Mouse (Mus musculus) left cerebral cortex, adult 2 months (tissue): Measurements from ENCODE around the gene Tada2b. TPM values are rescaled to one million over a fixed set of nuclear protein-coding genes. Genes with fewer than 3 reads are reported as not detected.
A peak's percentile ranks its signal among the peaks of the same experiment; 100 is the strongest.

Experiments
- DNase-seq, 2 experiments: peaks; one replicate each; pipeline ENCODE4 v3.0.0; 2021 to 2022; ENCODE audit warnings: low spot score in 2 of 2, mixed read lengths in 1 of 2; ENCODE audit errors: extremely low spot score in 1 of 2
- H3K27ac ChIP-seq: fragments of 200-600 bp; 2 replicates; pipeline ENCODE4 v1.8.1; 2022
- H3K4me3 ChIP-seq: fragments of 200-600 bp; 2 replicates; pipeline ENCODE4 v1.8.1; 2022
- CTCF ChIP-seq: fragments of 200-600 bp; IDR thresholded peaks from 2 replicates; pipeline ENCODE4 v1.8.1; 2022; ENCODE audit warnings: antibody characterized with exemption, mild to moderate bottlenecking, moderate library complexity
- intact Hi-C: fragments of 180-260 bp; cut with DNase I; formaldehyde crosslinking; loops from one replicate; pipeline ENCODE4 v1.15.1; 2025
- long read RNA-seq, 2 experiments: library from polyadenylated mRNA; stranded (forward); transcript quantifications; one replicate each; pipeline ENCODE4 v2.0.0; 2021; ENCODE audit warnings: borderline mapping rate in 2 of 2
- total RNA-seq, 2 experiments: library from RNA; stranded (reverse); gene quantifications; 2 replicates each; pipeline ENCODE4 v1.2.3; 2021

The Tada2b gene
- 10 to 100 TPM; 30.2 to 31.9 TPM for total RNA-seq
- long read RNA-seq, experiment 1, transcript Tada2b-201 (2 exons, 3,791 nt) = major isoform, 51 of 69 reads
- long read RNA-seq, experiment 1, partial matches to known transcripts = 13 of 69 reads
- long read RNA-seq, experiment 1, other reads (novel, unspliced or antisense) = 5 of 69 reads
- long read RNA-seq, experiment 2, transcript Tada2b-201 (2 exons, 3,791 nt) = major isoform, 32 of 43 reads
- long read RNA-seq, experiment 2, partial matches to known transcripts = 10 of 43 reads
- long read RNA-seq, experiment 2, other reads (novel, unspliced or antisense) = 1 of 43 reads

DNA sequence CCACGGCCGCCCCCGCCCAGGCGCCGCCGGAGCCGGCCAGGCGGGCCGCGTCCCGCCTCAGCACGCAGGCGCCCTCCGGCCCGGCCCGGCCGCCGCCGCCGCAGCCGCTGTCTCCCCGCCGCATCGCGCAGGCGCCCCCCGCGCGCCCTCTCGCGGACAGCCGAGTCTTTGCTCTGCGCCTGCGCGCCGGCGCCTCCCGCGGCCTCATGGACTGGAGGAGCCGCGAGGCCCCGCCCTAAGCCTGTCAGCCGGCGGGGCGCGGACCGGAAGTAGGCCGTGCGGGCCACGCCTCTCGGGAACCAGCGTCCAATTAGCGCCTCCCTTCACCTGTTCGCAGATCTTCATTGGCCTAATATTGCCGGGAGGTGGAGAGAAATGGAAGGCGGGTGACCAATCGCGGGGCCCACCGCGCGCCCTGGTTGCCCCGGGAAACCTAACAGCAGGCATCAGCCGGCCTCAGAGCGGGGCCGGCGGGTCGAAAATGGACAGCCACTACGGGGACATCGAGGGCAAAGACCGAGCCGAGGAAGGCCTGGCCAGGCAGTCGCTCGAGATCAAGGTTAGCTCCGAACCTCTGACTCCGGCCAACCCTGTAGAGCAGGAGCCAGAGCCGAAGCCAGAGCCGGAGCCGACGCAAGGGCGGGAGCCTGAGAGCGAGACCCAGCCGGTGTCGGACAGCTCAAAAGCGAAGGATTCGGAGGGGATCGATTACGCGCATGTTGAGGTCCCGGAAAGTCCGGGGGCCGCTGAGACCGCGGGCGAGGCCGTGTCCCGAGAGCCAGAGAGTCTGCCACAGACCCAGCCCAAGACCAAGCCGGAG, at the start of gene Tada2b, which contains the start of gene Ccdc96:
TSS of gene Tada2b (minus strand) at position 115 of the 820 bp plus-strand sequence.
TSS of gene Ccdc96 (plus strand) at position 418 of the 820 bp plus-strand sequence.
- H3K4me3 ChIP-seq = peak within 1 kb of the TSS; percentile 97
- H3K27ac ChIP-seq = peak within 1 kb of the TSS; percentile 92
- peak; percentile 97 to 99 for DNase-seq
- peak; percentile 60 for TF ChIP-seq CTCF
- intact Hi-C loops = loop anchor here (5.0 kb wide), 2 partner anchors 98 to 258 kb away; no protein-coding TSS in a partner anchor

DNA sequence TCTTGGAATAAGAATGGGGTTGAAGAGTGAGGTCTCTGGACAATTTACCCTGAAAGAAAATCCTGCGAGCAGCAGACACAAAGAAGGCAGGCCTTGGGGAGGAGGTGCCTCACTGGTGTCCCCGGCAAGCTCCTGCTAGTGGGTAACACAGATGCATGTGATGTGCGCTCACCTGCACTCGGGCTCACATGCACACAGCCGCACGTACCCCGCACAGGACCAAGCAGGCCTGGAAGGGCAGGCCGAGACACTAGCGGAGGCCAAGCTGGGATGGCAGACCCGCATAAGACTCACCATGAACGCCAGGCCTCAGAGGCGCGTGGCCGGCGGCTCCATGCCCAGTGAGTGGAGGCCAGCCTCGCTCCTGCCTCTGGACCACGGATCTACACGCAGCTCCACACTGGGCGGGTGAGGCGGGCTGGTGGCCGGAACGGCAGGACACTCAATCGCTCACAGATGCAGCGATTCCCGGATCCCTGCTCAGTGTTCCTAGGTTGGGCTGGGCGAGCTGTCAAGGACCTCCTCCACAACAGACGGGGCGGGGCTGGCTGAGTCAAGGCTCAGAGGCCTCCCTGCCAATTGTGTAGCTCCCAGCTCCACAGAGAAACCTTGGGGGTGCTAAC, 46.2 kb upstream of the Tada2b start:
- TF ChIP-seq CTCF = no peak
- DNase-seq = peak; percentile 93 to 95
- Histone ChIP-seq H3K4me3 (peak overlapping the region; percentile 84), H3K27ac (peak overlapping the region; percentile 89)
- intact Hi-C loops = loop anchor here (1.0 kb wide), 1 partner anchor 52 kb away; no protein-coding TSS in a partner anchor

DNA sequence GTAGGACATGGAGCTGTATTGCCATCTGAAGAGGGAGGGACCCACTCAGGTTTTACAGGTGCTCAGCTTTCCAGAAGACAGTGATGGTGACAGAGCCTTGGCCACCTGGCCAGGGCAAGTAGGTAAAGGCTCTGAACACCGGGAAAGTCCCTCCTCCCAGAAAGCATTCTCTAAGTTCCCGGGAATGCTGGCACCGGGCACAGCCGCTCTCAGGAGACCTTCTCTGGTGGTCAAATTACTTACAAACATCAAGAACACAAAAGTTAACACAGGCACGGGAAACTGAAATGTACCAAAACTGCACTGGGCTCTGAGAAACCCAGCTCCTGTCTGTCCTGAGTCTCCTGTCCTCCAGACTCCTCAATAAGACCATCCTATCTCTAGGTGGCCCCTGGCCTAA, 45.6 kb upstream of the Tada2b start:
- Histone ChIP-seq H3K27ac (peak overlapping the region; percentile 89), H3K4me3 (peak overlapping the region; percentile 84)
- no peak for TF ChIP-seq CTCF
- no peak for DNase-seq
- intact Hi-C loops = loop anchor here (1.0 to 2.0 kb wide), 2 partner anchors 53 to 219 kb away; partner anchors contain the start of gene Bloc1s4

DNA sequence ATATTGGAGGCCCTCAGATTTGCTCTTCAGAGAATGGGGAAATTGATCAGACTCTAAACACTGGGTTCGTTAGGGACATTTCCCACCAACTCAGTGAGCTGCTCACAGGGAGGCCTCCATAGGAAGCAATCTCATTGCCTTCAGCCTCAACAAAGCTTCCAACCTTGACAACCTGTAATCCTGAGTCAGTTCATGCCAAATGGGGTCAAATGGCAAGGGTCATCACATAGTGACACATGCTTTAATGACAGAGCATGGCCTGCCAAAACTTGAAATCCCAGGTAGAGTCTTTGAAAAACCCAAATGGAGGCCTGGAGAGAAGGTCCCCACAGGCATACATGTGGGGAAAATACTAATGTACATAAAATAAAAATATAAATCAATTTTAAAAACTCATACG, 42.8 kb upstream of the Tada2b start:
- TF ChIP-seq CTCF = no peak
- no peak for DNase-seq
- peak overlapping the region; percentile 16; the same call in 1 of the 2 replicates for H3K27ac ChIP-seq
- H3K4me3 ChIP-seq = no peak overlapping the region
- intact Hi-C loops = no loop called here

DNA sequence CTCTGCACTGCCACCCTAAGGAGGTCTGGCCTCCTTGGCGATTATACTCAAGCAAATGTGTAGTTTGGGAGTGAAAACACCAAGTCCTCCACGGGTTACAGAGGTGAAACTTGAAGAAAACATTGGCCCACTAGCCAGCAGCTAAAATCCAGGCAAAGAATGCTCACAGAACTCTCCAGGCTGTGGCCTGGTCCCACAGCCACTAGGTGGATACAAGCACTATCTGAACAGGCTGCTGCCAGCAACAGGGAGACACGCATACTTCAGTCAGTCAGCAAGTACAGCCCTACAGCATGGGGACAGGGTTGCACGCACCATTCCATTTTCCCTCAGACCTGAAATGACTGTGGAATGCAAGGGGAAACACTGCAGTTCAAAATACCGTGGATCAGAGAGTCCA, 42.2 kb upstream of the Tada2b start:
- intact Hi-C loops = no loop called here
- TF ChIP-seq CTCF = peak; percentile 54
- H3K27ac ChIP-seq = no peak overlapping the region
- H3K4me3 ChIP-seq = no peak overlapping the region
- no peak for DNase-seq

DNA sequence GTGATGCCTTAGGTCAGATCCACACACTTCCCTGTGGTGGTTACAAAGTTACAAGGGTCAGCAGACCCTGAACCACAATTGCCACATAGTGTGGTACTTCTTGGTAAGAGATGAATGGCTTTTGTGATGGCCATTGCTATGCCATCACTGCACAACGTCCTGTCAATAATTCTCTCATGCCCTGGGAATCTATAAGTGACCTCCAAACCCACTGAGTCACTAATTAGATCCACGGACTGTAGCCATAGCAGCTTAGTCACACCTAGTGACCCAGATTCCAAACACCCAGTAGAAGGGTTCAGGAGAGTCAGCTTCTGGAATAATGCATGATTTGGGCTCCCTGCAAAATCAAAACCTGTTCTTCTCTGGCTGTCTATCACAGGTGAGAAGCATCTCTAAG, 41.1 kb upstream of the Tada2b start:
- H3K4me3 ChIP-seq = no peak overlapping the region
- no peak for TF ChIP-seq CTCF
- H3K27ac ChIP-seq = no peak overlapping the region
- intact Hi-C loops = no loop called here
- DNase-seq = no peak

DNA sequence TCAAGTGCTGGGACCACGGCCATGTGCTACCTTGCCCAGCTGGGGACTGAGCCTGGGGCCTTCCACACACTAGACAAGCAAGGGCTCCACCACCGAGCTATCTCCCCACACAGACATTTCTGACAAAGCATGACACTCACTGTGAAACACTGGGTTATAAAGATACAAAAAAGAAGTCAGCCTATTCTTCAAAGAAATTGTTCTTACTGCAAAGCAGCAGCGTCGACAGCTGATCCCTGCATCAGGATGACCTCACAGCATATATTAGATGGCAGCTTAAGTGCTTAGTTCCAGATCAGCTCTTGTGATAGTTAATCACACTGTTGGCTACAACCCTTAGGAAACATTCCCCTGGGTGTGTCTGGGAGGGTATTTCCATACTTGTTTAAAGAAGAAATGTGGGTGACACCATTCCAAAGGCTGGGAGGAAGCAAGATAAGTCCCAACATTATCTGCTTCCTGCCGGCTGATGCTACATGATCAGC, 39.2 kb upstream of the Tada2b start:
- TF ChIP-seq CTCF = no peak
- Histone ChIP-seq H3K27ac (peak overlapping the region; percentile 15; the same call in 1 of the 2 replicates), H3K4me3 (no peak overlapping the region)
- intact Hi-C loops = no loop called here
- DNase-seq = no peak

DNA sequence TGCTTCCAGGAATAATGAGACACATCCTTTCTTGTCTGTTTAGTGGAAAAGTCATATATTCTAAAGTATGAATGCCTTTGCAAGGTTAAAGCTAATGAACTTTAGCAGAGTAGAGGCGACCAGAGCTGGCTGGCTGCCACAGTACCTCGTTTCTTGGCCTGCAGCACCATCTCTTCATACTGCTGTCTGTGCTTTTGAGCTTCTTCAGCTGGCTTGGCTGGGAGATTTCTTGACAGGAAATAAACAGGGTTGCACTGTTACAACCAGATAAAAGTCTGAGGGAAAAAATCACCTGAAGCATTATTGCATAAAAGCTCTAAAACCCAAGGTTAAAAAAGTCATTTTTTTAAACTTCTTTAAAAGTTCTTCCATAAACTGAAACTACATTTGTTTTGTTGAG, 38.7 kb upstream of the Tada2b start:
- intact Hi-C loops = no loop called here
- H3K27ac ChIP-seq = no peak overlapping the region; the same call in 1 of the 2 replicates
- DNase-seq = no peak
- TF ChIP-seq CTCF = no peak
- no peak overlapping the region for H3K4me3 ChIP-seq

DNA sequence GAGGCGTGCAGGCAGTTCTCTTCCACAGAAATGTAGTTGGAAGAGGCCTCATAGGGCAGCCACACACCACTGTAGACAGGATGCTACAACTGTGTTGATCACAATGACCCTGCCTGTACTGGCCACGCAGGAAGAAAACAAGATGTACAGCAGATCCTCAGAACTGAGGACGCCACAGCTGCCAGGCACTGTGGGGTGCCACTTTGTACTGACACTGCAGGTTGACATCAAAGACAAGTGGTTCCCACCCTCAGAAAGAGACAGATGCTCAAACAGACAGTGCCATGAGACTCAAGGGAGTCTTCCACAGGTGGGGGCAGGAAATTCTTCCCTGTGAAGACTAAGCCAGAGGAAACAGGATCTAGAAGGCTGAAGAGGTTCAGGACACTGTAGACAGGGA, 35.7 kb upstream of the Tada2b start:
- no peak for DNase-seq
- H3K27ac ChIP-seq = peak overlapping the region; percentile 47
- no peak for TF ChIP-seq CTCF
- H3K4me3 ChIP-seq = no peak overlapping the region
- intact Hi-C loops = no loop called here

DNA sequence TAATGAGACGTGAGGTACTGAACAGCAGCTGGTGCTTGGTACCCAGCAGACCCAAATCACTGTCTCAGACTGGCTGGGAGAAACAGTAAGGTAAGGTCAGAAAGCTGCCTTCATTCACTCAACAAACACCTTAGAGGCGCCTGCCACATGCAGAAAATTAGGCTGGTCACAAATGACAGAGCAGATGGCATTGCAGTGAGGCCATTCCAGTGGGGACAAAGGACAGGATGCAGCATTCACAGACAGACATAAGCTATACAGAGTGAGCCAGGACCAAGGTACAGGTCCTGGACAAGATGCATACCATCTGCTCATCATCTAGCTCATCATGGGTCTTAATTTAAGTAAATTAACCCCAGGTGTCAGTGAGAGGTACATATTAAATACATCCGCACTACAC, 33.5 kb upstream of the Tada2b start:
- peak overlapping the region; percentile 54; the same call in 1 of the 2 replicates for H3K27ac ChIP-seq
- H3K4me3 ChIP-seq = no peak overlapping the region
- intact Hi-C loops = no loop called here
- no peak for TF ChIP-seq CTCF
- no peak for DNase-seq

DNA sequence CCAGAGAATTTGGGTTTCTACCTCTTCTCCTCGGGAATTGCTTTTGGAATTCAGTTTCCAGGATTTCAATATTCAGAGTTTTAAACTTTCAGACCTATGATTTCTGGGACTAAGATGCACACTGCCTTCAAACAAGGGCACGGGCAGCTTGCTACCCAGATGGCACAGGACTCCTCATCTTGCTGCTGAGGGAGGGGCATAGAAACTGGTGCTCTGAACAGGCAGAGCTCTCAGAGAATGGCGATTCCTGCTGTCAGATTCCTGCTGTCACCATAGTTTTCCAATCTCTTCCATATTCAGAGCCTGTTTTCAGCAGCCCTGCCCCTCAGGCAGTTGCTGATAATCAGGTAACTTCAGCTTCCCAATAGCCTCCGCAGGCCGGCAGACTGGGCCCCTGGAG, 31.5 kb upstream of the Tada2b start:
- Histone ChIP-seq H3K4me3 (no peak overlapping the region), H3K27ac (peak overlapping the region; percentile 33; the same call in 1 of the 2 replicates)
- intact Hi-C loops = no loop called here
- no peak for DNase-seq
- no peak for TF ChIP-seq CTCF
